ENCODE assay signal across 8 mouse cellular contexts in genomic region chr4:106778116-106778788, GRCm38 (mm10). TPM values are rescaled to one million over a fixed set of nuclear protein-coding genes. Genes with fewer than 3 reads are reported as not detected.
DNase-seq lines count a peak whose midpoint lies in the region; ATAC-seq and TF ChIP-seq lines count a peak whose summit lies in the region.

No protein-coding gene starts in this region.

- peak; percentile 98 for DNase-seq in fibroblast of lung, adult 2 months (ENCODE audit: low read depth)
- peak; percentile 95 to 96 for DNase-seq in heart, adult 9 months (ENCODE audit: low spot score in 2 of 2)
- peak; percentile 99 for DNase-seq in kidney, adult 9 months
- DNase-seq in left cerebral cortex, postnatal 4 days: peak; percentile 98
- DNase-seq in thymus, postnatal 4 days: no peak

- 0 out of 2 replicates have a peak, but pooled peaks cover 4% of the 10 kb centered on the region for H3K27me3 ChIP-seq in midbrain, embryonic 12.5 days
- no peaks in the 10 kb centered on the region for H3K27me3 ChIP-seq in small intestine, adult 2 months (ENCODE audit: control insufficient read depth, insufficient read depth, low read length)

- H3K4me1 ChIP-seq in midbrain, embryonic 12.5 days: peaks cover 50% of the 10 kb centered on the region
- H3K4me1 ChIP-seq in small intestine, adult 2 months (ENCODE audit: control insufficient read depth, insufficient read depth, insufficient read length, low read length): peaks cover 15% of the 10 kb centered on the region; the same call in 1 of the 2 replicates

- WGBS in midbrain, embryonic 12.5 days: 49% methylated on average over 5 of the region's 5 CpGs
- 24% methylated on average over 5 of the region's 5 CpGs for WGBS in small intestine, adult 2 months

- H3K4me3 ChIP-seq in midbrain, embryonic 12.5 days: no peak overlapping the region
- H3K4me3 ChIP-seq in small intestine, adult 2 months (ENCODE audit: low read depth, low read length): no peak overlapping the region

- H3K9ac ChIP-seq in midbrain, embryonic 12.5 days (replicated peaks): no peak overlapping the region

- TF ChIP-seq CTCF in small intestine, adult 2 months (IDR thresholded peaks at IDR 0.05; ENCODE audit: extremely low read depth, insufficient read length, insufficient replicate concordance, low read depth, low read length): no peak

- peak overlapping the region; percentile 32; the same call in 1 of the 2 replicates for H3K27ac ChIP-seq in midbrain, embryonic 12.5 days (replicated peaks)
- H3K27ac ChIP-seq in small intestine, adult 2 months (ENCODE audit: insufficient read depth, low read depth, low read length): peak overlapping the region; percentile 89

- H3K4me2 ChIP-seq in midbrain, embryonic 12.5 days (replicated peaks): no peak overlapping the region

- H3K36me3 ChIP-seq in midbrain, embryonic 12.5 days: no peaks in the 10 kb centered on the region
- H3K36me3 ChIP-seq in small intestine, adult 2 months (ENCODE audit: control insufficient read depth, insufficient read depth, low read length): peaks cover 2% of the 10 kb centered on the region; the same call in 1 of the 2 replicates

- TF ChIP-seq POLR2A in small intestine, adult 2 months (IDR thresholded peaks at IDR 0.05; ENCODE audit: low read depth, low read length): no peak

- H3K9me3 ChIP-seq in midbrain, embryonic 12.5 days: no peaks in the 10 kb centered on the region

- ATAC-seq in cerebellum, adult (ENCODE audit: insufficient number of reproducible peaks, low FRiP score, low TSS enrichment): peak; percentile 92
- ATAC-seq in midbrain, embryonic 12.5 days (ENCODE audit: low FRiP score, low read depth): peak; percentile 63

- intact Hi-C loops in left cerebral cortex, postnatal 4 days (cut with DNase I): no loop called here

RNA-seq across cellular contexts. Expression of gene Acot11, which starts 26.5 kb away (rescaled TPM):
- 1 to 10 TPM; 3.7 to 3.8 TPM for total RNA-seq in left cerebral cortex, postnatal 4 days (2021)
- polyA plus RNA-seq in midbrain, embryonic 12.5 days (2016; fragmentation: Nextera tagmentation; extraction: Ambion mirVana): 1.5 and 1.6 TPM in 2 replicates
- polyA plus RNA-seq in small intestine, adult 2 months (2012; rRNA removed): 24.9 and 32.1 TPM in 2 replicates

RNA-seq across cellular contexts. Expression of gene Fam151a, which starts 44.6 kb away (rescaled TPM):
- total RNA-seq in left cerebral cortex, postnatal 4 days (2021): not detected
- not detected in 2 replicates for polyA plus RNA-seq in midbrain, embryonic 12.5 days (2016; fragmentation: Nextera tagmentation; extraction: Ambion mirVana)
- polyA plus RNA-seq in small intestine, adult 2 months (2012; rRNA removed): 1.4 and 449 TPM in 2 replicates

RNA-seq across cellular contexts. Expression of gene Mroh7, which starts 47.5 kb away (rescaled TPM):
- total RNA-seq in left cerebral cortex, postnatal 4 days (2021): 1 to 10 TPM; 1.3 to 1.6 TPM
- polyA plus RNA-seq in midbrain, embryonic 12.5 days (2016; fragmentation: Nextera tagmentation; extraction: Ambion mirVana): 0.08 TPM in 1 of 2 replicates, not detected in the other
- polyA plus RNA-seq in small intestine, adult 2 months (2012; rRNA removed): 1.0 and 17.2 TPM in 2 replicates

Comparison
In these comparisons a context has a peak if more than half of its experiments do, and no peak if none do; other contexts are left out.
1. RNA of gene Acot11, which starts 26.5 kb away (polyA plus RNA-seq): 24.9 to 32.1 TPM in small intestine, adult 2 months; 1.5 to 1.6 TPM in midbrain, embryonic 12.5 days; every median in the first group is over 10 times any median in the second.